Mouse (Mus musculus): ENCODE results near the gene Kmt2e. TPM values are rescaled to one million over a fixed set of nuclear protein-coding genes. Genes with fewer than 3 reads are reported as not detected.
"Not testable (repeated sequence)": the region's sequence is repeated elsewhere in the genome, so short reads cannot be mapped to it uniquely, and the experiment has no call there.

Gene Kmt2e
- polyA plus RNA-seq, 1 experiment = 19.8 TPM

GRCm38 (mm10) chr5:23551687-23552086, 117.4 kb downstream of the Kmt2e start:
- H3K27ac ChIP-seq (ENCODE audit: insufficient read depth, low read depth, low read length) = no peak overlapping the region
- no peaks in the 10 kb centered on the region for H3K4me1 ChIP-seq (ENCODE audit: control insufficient read depth, insufficient read depth, low read length)
- DNase-seq = no peak
- TF ChIP-seq CTCF (conservative IDR thresholded peaks at IDR 0.05; ENCODE audit: insufficient read depth, insufficient read length, low read depth, low read length) (no peak), POLR2A (IDR thresholded peaks at IDR 0.05; ENCODE audit: low read depth, low read length) (no peak)
- H3K36me3 ChIP-seq (ENCODE audit: control insufficient read depth, insufficient read depth, low read length) = no peaks in the 10 kb centered on the region
- no peaks in the 10 kb centered on the region for H3K27me3 ChIP-seq (replicated peaks; ENCODE audit: control insufficient read depth, insufficient read depth, low read length)
- H3K4me3 ChIP-seq (ENCODE audit: insufficient read depth, low read depth, low read length) = no peak overlapping the region
- 73% methylated on average over 5 of the region's 5 CpGs for WGBS

GRCm38 (mm10) chr5:23553338-23553737, 119.1 kb downstream of the Kmt2e start:
- not testable (repeated sequence) for H3K27me3 ChIP-seq (replicated peaks; ENCODE audit: control insufficient read depth, insufficient read depth, low read length); DNase-seq; H3K4me1 ChIP-seq (ENCODE audit: control insufficient read depth, insufficient read depth, low read length); H3K4me3 ChIP-seq (ENCODE audit: insufficient read depth, low read depth, low read length); H3K27ac ChIP-seq (ENCODE audit: insufficient read depth, low read depth, low read length); H3K36me3 ChIP-seq (ENCODE audit: control insufficient read depth, insufficient read depth, low read length)
- WGBS = 85% methylated on average over 3 of the region's 3 CpGs
